Mouse (Mus musculus): ENCODE results near the gene Hspb3. TPM values are rescaled to one million over a fixed set of nuclear protein-coding genes. Genes with fewer than 3 reads are reported as not detected.

Hspb3 gene
- total RNA-seq, 2 experiments from 2014 or later, result not detected

DNA sequence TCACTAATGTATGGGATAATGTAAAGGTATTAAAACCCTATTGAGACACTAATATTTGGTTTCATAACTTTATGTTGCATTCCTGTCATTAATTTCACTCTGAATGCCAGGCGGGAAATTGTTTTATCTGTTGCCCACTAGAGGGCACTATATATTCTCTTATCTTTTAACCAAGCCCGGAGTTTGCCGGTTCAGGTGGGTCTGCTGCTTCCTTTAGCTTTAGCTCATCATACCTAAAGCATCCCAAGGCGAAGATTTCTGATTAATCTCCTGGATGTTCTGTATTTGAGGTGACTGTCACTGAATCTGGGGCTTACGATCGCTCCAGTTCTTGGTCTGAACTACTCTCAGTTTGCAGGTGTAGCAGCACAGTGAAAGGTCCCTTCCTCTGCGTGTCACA lies 24.6 kb downstream of the Hspb3 start:
- ATAC-seq (ENCODE audit: poor library complexity, severe bottlenecking), result peak; percentile 44

DNA sequence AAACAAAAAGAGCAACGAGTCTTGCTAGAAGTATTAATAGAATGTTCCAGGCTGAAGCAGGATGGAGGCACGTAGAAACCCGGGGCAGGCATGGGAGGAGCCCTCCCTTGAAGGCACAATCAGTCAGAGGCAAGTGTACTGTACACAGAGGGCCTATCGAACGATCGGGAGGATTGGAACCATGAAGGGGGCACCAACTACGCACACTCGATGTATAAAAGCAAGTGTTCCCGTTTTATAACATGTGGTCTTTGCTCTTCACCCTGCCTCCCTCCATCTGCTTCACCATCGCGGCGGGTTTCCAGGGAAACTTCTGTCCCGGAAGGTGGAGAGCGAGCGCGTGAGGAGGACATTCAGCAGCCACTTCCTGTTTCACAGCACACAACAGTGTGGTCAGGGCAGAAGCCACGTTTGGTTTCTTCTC lies 27.7 kb downstream of the Hspb3 start:
- ATAC-seq (ENCODE audit: poor library complexity, severe bottlenecking), result peak; percentile 76

DNA sequence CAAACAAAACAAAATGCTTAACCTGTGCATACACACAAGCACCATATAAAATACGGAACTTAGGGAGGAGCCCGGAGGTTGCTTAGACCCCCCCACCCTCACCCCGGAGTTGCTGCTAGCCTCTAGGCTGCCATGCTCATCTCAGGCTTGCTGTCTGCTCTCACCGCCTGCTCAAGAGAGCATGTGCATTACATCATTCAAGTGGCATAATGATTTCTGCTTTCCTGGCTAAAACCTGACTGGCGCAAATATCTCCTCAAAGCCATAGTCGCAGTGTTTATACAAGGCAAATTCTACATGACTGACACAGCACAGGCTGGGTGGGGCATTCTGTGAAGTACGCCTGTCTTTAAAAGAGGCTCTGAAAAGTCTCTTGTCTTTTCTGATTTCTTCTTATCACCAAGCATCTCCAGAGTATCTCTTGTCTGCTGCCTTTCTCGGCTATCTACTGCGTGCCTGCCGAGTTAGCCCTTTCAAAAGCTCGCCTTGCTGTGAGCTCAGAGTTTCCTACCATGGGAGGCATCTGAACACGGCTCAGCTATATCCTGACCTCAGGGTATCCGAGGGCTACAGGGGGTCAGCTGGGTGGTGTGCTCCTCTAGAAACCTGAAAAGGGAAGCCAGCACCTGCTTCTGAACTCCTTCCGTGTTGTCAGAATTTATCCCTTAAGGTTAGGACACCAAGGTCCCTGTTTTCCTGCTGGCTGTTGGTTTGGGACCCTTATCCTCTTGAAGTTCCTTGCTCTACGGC lies 28.6 kb downstream of the Hspb3 start:
- ATAC-seq (ENCODE audit: poor library complexity, severe bottlenecking), result 0 out of 2 replicates have a peak, but pooled peaks have one; percentile 17

DNA sequence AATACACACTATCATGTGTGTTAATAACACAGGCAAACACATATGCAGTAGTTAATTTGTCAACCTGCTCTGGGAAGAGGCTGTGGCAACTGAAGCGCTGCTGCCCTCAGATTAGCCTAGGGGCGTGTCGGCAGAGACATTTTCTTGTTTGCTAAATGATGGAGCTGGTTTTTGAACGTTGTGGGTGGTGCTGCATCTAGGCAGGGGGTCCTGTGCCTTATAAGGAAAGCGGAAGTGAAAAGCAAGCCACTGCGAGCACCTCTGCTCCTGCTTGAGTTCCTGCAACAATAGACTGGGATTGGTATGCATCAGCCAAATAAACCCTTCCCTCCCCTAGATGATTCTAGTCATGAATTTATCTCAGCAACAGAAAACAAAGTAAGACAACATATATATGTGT lies 31.0 kb downstream of the Hspb3 start:
- ATAC-seq (ENCODE audit: poor library complexity, severe bottlenecking), result no peak

DNA sequence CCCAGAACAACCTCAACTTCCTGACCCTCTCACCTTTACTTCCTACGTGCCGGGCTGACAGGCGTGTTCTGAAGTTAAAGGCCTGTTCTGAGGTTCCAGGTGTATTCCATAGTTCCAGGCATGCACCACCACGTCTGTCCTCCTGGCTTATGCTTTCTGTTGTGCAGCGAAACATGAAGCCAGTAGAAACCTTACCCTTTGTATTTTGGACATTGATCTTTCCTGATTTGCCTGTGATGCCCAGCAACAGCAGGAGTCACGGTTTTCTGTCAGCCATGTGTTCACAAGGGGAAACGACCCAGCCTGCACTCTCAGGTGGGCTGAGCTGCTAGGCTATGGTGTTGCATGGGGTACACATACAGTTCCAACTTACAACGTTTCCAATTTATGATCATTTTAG lies 35.9 kb downstream of the Hspb3 start:
- ATAC-seq (ENCODE audit: poor library complexity, severe bottlenecking), result no peak

DNA sequence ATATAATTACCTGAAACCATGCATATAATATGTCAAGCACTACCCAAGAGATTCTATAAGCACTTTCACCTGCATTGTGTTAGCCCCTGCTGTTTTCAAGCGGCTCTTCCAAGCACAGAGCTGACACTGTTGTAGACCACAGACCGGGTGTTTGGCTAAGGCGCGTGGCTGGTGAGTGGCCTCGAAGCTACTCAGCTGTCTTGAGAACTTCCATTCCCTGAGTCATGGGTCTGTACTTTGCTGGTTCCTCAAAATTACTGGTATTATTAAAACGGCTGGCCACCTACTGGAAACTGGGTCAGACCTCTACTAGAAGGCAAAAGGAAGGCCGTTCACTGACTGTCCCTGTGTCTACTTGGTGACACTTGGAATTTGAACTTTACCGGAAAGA lies 40.6 kb downstream of the Hspb3 start:
- peak; percentile 30 for ATAC-seq (ENCODE audit: poor library complexity, severe bottlenecking)

DNA sequence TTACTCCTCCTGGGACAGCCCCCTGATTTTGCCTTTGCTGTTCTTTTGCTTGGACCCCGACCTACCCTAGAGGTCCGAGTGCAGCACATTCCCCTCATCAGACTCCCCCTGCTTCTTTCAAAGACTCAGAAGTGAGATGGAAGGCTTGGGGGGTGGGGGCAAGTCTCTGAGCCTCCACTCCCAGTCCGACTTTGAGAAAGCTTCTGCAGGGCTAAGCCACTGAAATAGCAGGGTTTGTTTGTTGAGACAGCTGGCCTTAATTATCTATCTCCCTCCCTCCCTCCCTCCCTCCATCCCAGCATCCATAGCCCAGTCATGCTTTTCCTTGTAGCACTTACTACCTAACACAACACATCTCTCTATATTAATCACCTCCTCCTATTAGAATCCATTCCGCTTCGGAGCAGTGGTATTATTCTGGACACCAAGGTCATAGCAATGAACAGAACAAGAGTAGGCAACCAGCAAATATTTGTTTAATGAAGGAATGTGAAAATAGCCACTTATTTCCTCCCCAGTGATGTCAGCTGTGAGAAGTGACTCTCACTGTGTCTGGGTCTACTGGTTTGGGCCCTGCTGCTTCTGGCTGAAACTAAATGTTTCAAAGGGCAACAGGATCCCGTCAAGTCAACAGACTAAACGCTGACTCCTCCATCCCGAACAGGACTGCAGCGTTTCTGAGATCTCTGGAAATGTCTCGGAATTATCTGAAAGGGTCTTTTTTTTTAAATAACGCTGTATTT lies 41.2 kb downstream of the Hspb3 start:
- no peak for ATAC-seq (ENCODE audit: poor library complexity, severe bottlenecking)

DNA sequence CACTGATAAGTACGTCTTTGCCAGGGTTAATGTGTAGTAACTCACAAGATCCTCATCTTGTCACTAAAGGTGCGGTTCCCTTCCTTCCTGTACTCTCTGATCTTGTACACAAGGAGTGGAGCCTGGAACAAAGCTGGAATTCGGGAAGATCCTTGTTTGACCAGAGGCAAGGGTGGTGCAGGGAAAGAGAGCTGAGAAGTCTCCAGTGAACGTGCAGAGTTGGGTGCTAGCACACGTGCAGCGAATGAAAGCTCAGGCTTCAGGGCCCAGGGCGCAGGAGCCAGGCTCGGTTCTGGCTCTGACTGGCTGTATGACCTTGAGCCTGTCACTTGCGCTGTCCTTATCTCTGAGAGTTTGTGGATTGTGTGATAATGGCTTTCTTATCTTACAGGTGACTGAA lies 44.5 kb downstream of the Hspb3 start:
- ATAC-seq (ENCODE audit: poor library complexity, severe bottlenecking), result no peak

DNA sequence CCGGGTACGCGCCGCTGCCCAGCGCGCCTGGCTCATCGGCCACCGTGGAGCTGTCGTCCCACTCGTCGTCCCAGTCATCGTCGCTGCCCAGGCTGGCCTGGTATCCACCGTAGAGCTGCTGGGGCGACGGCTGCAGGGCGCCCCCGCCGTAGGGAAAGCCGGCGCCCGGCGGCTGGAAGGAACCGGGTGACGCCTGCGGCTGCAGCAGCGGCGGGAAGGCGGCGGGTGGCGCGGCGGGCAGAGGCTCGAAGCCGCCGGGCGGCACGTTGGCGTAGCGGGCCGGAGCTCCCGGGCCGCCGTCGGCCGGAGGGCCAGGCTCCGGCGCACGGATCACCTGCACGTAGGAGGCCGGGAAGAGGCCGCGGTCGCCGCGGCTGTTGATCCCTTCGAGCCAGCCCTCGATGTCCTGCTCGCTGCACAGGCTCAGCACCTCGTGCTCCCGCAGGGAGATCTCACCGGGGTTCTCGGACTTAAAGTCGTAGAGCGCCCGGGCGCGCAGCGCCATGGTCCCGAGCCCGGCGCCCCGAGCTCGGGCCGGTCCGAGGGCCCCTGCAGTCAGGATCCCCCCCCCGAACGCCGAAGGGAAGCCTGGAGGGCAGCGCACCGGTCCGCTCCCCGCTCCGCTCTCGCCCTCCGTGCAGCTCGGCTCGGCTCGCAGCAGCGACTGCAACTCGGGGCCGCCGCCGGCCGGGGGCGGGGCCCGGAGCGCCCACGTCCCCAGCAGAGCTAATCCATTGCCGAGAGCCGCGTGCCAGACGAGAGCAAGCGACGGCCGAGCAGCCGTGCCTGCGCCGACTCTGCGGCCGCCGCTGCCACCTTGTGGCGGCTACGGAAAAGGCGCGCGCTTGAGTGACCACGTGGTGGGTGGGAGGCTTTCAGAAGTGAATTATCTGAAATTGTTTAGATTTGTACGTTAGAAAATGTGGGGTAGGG lies 45.3 kb downstream of the Hspb3 start, which contains the start of gene Snx18:
Gene Snx18, minus strand, starts transcription at position 674 of the 933 bp plus-strand sequence.
- ATAC-seq (ENCODE audit: poor library complexity, severe bottlenecking), result peak; percentile 66

DNA sequence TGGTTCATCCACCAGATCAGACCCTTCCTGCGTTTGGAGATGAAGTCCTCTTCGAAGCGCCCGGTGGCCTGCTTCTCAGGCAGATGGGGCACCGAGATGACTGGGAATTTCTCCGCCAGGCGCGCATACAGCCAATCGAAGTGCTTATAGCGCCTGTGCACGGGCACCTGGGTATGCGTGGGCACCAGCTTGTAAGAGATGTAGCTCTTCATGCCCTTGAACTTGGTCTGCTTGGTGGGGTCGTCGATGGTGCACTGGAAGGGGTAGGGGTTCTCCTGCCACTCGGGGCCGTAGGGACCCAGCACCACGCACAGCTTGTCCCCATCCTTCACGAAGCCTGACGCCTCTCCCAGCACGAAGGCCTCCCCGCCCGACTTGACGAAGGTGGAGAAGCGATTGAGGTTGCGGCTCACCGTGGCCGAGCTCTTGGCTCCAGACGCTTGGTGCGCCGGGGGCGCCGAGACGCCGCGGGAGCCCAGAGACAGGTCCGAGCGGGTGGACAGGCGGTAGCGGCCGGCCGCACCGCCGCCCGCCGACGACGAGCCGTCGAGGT lies 46.1 kb downstream of the Hspb3 start:
- ATAC-seq (ENCODE audit: poor library complexity, severe bottlenecking), result no peak

DNA sequence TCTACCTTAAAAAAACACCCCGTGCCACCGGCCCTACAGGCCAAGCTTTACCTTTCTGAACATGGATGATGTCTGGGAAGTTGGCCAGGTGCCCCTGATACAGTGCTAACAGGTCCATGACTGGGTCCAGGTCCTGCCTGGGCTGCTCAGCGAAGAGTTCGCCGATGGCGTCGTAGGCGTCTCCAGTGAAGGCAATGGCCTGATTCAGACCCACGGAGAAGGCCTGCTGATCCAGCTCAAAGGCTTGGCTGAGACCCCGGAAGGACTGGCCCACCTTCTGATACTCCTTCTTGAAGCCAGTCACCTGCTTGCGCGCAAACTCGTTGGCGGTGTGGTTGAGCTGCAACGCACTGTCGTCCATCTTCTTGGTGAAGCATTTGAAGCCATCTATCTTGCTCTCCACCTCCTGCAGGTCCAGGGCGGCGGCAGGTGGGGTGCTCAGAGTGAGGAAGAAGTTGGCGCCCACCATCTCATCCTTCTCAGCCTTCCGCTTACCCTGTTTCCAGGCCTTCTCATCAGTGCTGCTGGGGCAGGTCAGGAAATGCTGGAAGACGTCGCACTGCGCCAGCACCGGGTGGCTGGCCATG lies 46.6 kb downstream of the Hspb3 start:
- no peak for ATAC-seq (ENCODE audit: poor library complexity, severe bottlenecking)

DNA sequence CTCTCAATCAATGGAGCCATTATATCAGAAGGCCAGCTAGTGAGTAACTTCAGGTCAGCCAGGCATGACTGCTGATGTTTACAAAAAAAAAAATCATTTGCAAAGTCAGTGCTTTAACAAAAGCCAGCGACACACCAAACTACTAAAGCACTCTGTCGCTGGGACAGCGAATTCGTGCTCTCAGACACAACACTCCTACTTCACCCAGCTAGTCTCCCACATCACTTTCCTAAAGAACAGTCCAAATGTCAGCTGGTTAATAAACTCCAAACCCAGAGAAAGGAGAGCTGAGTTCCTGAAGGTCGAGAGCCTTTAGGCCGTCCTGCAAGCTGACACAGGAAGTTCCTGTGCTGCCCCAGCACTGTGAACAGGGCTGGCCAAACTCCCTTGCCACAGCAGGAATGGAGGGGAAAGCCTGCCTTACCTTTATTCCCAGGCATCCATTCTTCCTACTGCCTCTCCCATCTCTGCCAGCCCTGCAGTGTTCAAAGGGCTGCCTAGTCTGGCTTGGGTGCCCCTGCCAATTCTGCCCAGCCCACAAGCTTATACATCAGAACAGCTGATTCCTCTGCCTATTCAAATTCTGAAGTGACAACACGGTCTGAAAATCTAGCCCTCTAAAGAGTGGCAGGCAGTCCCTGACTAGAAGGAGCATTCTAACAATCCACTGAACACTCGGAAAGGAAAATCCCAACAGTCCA lies 47.4 kb downstream of the Hspb3 start:
- ATAC-seq (ENCODE audit: poor library complexity, severe bottlenecking), result no peak

DNA sequence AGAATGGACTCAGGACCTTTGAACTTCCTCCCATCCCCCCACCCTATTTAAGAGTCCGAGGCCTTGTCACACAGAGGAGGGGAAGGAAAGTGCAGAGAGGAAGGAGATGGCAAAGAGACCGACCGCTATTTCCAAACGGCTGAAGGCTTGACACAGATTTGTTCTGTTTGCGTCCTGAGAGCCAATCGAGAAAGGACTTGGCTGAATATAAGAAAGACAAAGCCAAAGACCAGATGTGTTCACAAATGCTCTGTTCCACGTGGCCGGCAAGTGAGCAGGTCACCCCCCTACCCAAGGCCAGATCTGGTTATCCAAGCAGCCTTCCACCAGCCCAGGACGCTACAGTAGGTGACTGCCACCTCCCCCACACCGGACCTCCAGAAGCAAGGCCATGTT lies 47.9 kb downstream of the Hspb3 start:
- ATAC-seq (ENCODE audit: poor library complexity, severe bottlenecking), result peak; percentile 41

DNA sequence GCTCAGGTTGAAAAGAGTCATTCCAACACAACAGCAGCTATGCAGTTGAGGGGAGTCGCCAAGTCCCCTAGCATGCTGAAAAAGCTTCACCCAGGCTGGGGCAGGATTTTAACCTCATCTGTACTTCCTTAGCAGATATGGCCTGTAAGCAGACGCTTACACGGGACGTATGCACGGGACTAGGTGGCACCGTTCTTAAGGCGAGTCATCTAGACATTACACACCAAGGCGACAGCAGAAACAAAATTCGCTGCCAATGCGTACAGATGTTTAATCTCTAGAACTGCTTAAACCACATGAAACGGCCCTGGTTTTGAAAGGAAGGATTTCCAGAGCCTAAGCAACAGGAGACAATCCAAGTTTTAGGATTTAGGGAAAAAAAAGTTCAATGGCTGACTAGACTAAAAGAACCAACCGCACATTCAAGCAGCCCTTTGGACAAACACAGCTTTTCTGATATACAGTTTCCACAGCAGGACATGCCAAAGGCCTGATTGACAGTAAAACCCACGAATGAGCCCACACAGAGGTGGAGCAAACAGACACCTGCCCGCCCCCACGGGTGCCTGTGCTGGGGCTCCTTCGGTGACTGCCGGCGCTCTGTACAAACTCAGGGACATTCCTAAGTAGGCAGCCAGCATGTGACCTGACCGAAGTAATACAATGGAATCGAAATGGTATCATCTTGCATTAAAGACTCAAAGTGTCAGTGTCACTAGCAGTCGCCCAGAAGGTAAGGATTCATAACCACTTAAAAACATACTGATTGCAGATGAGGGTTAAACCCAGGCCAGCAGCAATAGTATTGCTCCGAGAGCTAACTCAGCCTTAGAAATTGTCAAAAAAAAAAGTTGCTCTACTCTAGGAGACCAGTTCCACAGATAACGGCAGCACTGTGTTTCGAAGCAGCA lies 48.6 kb downstream of the Hspb3 start:
- peak; percentile 46 for ATAC-seq (ENCODE audit: poor library complexity, severe bottlenecking)

DNA sequence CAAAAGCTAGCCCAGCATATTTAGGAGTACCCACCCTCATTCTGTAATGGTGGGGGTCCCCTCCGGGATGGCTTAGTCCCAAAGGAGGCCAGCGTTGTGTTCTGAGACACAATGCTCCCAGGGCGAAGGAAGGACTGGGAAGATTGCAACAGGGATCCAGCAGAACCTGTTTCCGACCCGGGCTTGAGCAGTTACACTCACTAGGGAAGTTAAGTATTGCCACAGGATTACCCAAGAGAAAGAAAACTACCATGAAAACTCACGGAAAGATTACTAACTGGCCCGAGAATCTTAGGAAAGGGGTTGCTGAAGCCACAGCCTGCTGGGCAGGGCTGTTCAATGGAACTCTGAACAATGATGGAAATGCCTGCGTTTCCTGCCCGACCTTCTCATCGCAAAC lies 49.6 kb downstream of the Hspb3 start:
- ATAC-seq (ENCODE audit: poor library complexity, severe bottlenecking), result peak; percentile 41

DNA sequence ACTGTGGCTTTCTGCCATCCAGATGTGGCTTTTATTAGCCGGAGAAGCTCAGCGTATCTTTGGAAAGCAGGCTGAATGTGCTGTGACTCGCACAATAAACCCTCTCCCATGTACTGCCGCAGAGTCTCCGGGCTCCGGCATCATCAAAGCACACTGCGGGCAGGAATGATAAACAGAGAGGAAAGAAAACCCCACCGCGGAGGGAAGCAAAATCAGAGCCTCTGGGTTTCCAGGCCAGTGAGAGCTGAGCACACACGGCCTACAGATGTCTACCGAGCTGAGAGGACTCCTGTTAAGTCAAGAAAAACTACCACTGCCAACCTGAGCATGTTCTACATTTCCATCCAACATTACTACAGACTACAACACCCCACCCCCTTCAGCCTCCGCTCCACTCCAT lies 50.1 kb downstream of the Hspb3 start:
- ATAC-seq (ENCODE audit: poor library complexity, severe bottlenecking), result no peak

Data from megakaryocyte, adult 5-6 weeks (primary cell).